Mouse (Mus musculus) embryonic facial prominence, embryonic 12.5 days (tissue): Measurements from ENCODE around the gene Lpar5. TPM values are rescaled to one million over a fixed set of nuclear protein-coding genes. Genes with fewer than 3 reads are reported as not detected.
"Not testable (repeated sequence)": the region's sequence is repeated elsewhere in the genome, so short reads cannot be mapped to it uniquely, and the experiment has no call there.

Experiments
- ATAC-seq: fragments of 200-750 bp; cut with Nextera tagmentation; 2 replicates; pipeline ENCODE4 v1.8.0; 2017; ENCODE audit not compliant: insufficient number of reproducible peaks, insufficient read depth, low FRiP score, low TSS enrichment
- H3K27ac ChIP-seq: fragments of 300-500 bp; sonication (generic); 2 replicates; pipeline ENCODE4 v1.5.1; 2016; ENCODE audit warnings: mild to moderate bottlenecking
- H3K27me3 ChIP-seq: fragments of 300-500 bp; sonication (generic); 2 replicates; pipeline ENCODE4 v1.6.1; 2016; ENCODE audit warnings: mild to moderate bottlenecking, moderate library complexity
- H3K36me3 ChIP-seq: fragments of 300-500 bp; sonication (generic); 2 replicates; pipeline ENCODE4 v1.6.1; 2016; ENCODE audit warnings: mild to moderate bottlenecking
- H3K4me1 ChIP-seq: fragments of 300-500 bp; sonication (generic); 2 replicates; pipeline ENCODE4 v1.6.1; 2016
- H3K4me2 ChIP-seq: fragments of 300-500 bp; sonication (generic); replicated peaks from 2 replicates; pipeline ENCODE4 v1.6.1; 2016; ENCODE audit warnings: mild to moderate bottlenecking, moderate library complexity
- H3K4me3 ChIP-seq: fragments of 300-500 bp; sonication (generic); 2 replicates; pipeline ENCODE4 v1.5.1; 2016; ENCODE audit warnings: mild to moderate bottlenecking
- H3K9ac ChIP-seq: fragments of 300-500 bp; sonication (generic); 2 replicates; pipeline ENCODE4 v1.6.1; 2016; ENCODE audit warnings: mild to moderate bottlenecking, moderate library complexity
- H3K9me3 ChIP-seq: fragments of 300-500 bp; sonication (generic); 2 replicates; pipeline ENCODE4 v1.6.1; 2016; ENCODE audit warnings: mild to moderate bottlenecking, moderate library complexity
- WGBS: fragments of 180-500 bp; shearing (Covaris S2); methylation state at CpG from one replicate; pipeline ENCODE4 v1.1.7; 2016; 5-methylcytosine and 5-hydroxymethylcytosine counted together
- polyA plus RNA-seq: library from polyadenylated mRNA; unstranded; fragments of >200 nt; fragmentation: Nextera tagmentation; extraction: Ambion mirVana; gene quantifications from 2 replicates; pipeline ENCODE4 v1.2.1, GENCODE M21; 2016

Lpar5 gene
- polyA plus RNA-seq, 1 experiment from 2014 or later: 0.61 TPM

DNA sequence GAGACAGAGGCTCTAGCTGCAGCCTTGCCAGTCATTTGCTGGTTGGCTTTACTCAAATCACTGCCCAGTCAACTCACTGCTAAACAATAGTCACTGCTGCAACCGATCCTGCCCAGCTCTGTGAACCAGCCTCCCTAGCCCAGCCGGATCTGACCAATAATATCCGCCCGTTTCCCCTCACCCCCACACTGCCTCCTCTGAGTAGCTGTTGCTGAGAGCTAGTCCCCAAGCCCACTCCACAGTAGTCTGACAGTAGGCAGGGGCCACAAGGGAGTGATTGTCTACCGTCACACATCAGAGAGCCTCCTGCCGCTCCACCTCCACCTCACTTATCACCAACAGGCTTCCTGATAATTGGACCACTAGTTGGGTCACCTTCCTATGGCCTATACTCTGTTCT is 6.2 kb upstream of the Lpar5 start:
- H3K27ac ChIP-seq: no peak overlapping the region
- no peaks in the 10 kb centered on the region for H3K36me3 ChIP-seq
- H3K9me3 ChIP-seq: no peaks in the 10 kb centered on the region
- H3K4me2 ChIP-seq: no peak overlapping the region
- 23% methylated on average over 6 of the region's 6 CpGs for WGBS
- ATAC-seq: 0 out of 2 replicates have a peak, but pooled peaks have one; percentile 13
- H3K27me3 ChIP-seq: no peaks in the 10 kb centered on the region
- H3K9ac ChIP-seq: 0 out of 2 replicates have a peak overlapping the region, but pooled peaks have one; percentile 0
- peaks cover 6% of the 10 kb centered on the region; the same call in 1 of the 2 replicates for H3K4me1 ChIP-seq
- H3K4me3 ChIP-seq: no peak overlapping the region

GRCm38 (mm10) chr6:125062511-125062910 is 5.2 kb upstream of the Lpar5 start:
- peaks cover 6% of the 10 kb centered on the region; the same call in 1 of the 2 replicates for H3K4me1 ChIP-seq
- no peak for ATAC-seq
- H3K4me3 ChIP-seq: no peak overlapping the region
- WGBS: 79% methylated on average over 5 of the region's 5 CpGs
- H3K4me2 ChIP-seq: no peak overlapping the region
- no peaks in the 10 kb centered on the region for H3K27me3 ChIP-seq
- H3K9ac ChIP-seq: no peak overlapping the region
- H3K9me3 ChIP-seq: no peaks in the 10 kb centered on the region
- no peak overlapping the region for H3K27ac ChIP-seq
- H3K36me3 ChIP-seq: no peaks in the 10 kb centered on the region

DNA sequence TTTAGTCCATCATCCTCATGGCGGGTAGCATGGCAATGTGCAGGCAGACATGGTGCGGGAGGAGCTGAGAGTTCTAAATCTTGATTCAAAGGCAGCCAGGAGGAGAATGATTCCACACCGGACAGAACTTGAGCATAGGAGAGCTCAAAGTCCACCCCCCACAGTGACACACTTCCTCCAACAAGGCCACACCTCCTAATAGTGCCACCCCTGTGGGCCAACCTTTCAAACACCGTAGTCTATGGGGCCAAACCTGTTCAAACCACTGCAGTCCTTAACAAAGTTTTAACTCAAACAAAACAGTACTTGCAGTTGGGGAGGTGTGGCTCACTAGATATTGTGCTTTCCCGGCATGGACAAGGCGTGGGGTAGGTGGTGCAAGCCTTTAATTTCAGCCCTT is 3.8 kb upstream of the Lpar5 start:
- Histone ChIP-seq H3K4me2 (no peak overlapping the region), H3K4me3 (no peak overlapping the region), H3K27me3 (no peaks in the 10 kb centered on the region), H3K36me3 (no peaks in the 10 kb centered on the region), H3K27ac (no peak overlapping the region), H3K9ac (no peak overlapping the region), H3K9me3 (no peaks in the 10 kb centered on the region), H3K4me1 (peaks cover 6% of the 10 kb centered on the region; the same call in 1 of the 2 replicates)
- no peak for ATAC-seq
- WGBS: 86% methylated on average over 6 of the region's 6 CpGs

DNA sequence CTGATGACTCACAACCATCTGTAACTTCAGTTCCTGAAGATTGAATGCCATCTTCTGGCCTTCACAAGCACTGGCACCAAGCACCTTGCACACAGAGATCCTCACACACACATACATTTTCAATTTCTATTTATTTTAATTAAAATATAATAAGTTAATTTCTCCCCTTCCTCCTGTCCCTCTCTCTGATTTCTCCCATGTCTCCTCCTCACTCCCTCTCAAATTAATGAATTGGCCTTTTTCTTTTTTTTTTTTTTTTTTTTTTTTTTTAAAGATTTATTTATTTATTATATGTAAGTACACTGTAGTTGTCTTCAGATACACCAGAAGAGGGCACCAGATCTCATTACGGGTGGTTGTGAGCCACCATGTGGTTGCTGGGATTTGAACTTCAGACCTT is 2.5 kb upstream of the Lpar5 start:
- not testable (repeated sequence) for H3K4me1 ChIP-seq, H3K9me3 ChIP-seq, H3K27me3 ChIP-seq, H3K27ac ChIP-seq, H3K36me3 ChIP-seq, H3K4me2 ChIP-seq, H3K9ac ChIP-seq, H3K4me3 ChIP-seq, ATAC-seq
- 100% methylated on average over 1 of the region's 1 CpGs for WGBS

DNA sequence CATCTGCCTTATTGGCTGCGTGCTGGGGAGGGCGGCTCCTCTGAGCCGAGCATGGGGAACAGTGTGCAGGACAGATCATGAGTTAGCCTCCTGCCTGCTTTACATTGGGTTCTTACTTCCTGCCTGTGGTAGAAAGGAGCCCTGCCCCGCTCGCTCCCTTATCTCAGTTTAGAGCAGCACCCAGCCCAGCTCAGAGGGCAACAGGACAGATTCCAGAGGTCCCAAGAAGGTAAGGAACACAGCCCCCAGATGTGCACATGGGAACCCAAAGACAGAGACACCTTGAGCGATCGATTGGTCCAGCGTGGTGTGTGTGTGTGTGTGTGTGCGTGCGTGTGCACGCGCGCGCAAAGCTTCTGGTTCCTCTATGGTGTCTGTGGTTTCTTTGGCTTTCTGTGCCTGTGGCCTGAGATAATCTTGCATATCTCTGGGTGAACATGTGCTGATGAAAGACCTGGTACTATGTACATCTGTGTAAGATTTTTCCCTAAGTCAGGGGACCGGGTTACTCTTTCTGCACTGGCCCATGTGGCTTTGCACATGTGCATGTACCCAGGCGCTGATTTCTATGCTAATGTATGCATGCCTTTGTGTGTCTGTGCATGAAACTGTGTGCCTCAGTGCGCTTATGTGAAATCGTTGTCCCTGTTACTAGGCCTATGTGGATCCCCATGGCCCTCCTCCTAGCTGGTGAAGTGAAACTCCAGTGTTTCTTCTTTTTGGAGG is 3.6 kb downstream of the Lpar5 start:
- 84% methylated on average over 18 of the region's 18 CpGs for WGBS
- Histone ChIP-seq H3K4me2 (no peak overlapping the region), H3K9me3 (no peaks in the 10 kb centered on the region), H3K4me3 (no peak overlapping the region), H3K4me1 (peaks cover 4% of the 10 kb centered on the region), H3K36me3 (no peaks in the 10 kb centered on the region), H3K27ac (peak overlapping the region; percentile 81), H3K27me3 (no peaks in the 10 kb centered on the region), H3K9ac (no peak overlapping the region)
- 0 out of 2 replicates have a peak, but pooled peaks have one; percentile 12 for ATAC-seq

- ATAC-seq: no peak
- peak overlapping the region; percentile 81 for H3K27ac ChIP-seq
- H3K4me1 ChIP-seq: peaks cover 4% of the 10 kb centered on the region
- H3K9ac ChIP-seq: no peak overlapping the region
- no peak overlapping the region for H3K4me3 ChIP-seq
- no peaks in the 10 kb centered on the region for H3K27me3 ChIP-seq
- H3K9me3 ChIP-seq: no peaks in the 10 kb centered on the region
- H3K4me2 ChIP-seq: no peak overlapping the region
- H3K36me3 ChIP-seq: no peaks in the 10 kb centered on the region
- WGBS: 16% methylated on average over 2 of the region's 2 CpGs
Observed at GRCm38 (mm10) chr6:125071896-125072279, 4.2 kb downstream of the Lpar5 start.

DNA sequence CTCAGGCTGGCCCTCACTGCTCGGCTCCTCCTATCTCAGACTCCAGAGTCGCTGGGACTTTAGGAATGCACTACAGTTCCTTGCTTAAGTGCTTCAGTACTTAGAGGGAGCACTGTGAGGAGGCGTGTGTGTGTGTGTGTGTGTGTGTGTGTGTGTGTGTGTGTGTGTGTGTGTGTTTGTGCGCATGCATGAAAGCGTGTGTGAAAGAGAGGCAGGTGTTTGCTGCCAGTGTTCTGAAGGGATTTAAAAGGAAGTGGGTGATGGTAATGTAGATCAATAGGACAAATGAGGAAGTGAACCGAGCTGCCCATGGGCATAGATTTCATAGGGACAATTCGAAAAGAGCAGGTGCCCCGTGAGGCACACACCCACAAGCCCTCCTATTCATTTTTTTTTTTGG is 6.1 kb downstream of the Lpar5 start:
- Histone ChIP-seq H3K4me3 (no peak overlapping the region), H3K4me1 (peaks cover 4% of the 10 kb centered on the region), H3K27me3 (no peaks in the 10 kb centered on the region), H3K36me3 (no peaks in the 10 kb centered on the region), H3K9me3 (no peaks in the 10 kb centered on the region), H3K4me2 (no peak overlapping the region), H3K27ac (no peak overlapping the region), H3K9ac (no peak overlapping the region)
- ATAC-seq: no peak
- 70% methylated on average over 8 of the region's 8 CpGs for WGBS

- WGBS: 23% methylated on average over 25 of the region's 25 CpGs
- Histone ChIP-seq H3K4me2 (peak overlapping the region; percentile 72), H3K27me3 (no peaks in the 10 kb centered on the region), H3K4me3 (peak overlapping the region; percentile 40), H3K9me3 (no peaks in the 10 kb centered on the region), H3K36me3 (no peaks in the 10 kb centered on the region), H3K4me1 (0 out of 2 replicates have a peak, but pooled peaks cover 5% of the 10 kb centered on the region), H3K9ac (peak overlapping the region; percentile 69), H3K27ac (peak overlapping the region; percentile 71)
- peak; percentile 39 for ATAC-seq
Observed at GRCm38 (mm10) chr6:125081394-125081793, 13.7 kb downstream of the Lpar5 start.

DNA sequence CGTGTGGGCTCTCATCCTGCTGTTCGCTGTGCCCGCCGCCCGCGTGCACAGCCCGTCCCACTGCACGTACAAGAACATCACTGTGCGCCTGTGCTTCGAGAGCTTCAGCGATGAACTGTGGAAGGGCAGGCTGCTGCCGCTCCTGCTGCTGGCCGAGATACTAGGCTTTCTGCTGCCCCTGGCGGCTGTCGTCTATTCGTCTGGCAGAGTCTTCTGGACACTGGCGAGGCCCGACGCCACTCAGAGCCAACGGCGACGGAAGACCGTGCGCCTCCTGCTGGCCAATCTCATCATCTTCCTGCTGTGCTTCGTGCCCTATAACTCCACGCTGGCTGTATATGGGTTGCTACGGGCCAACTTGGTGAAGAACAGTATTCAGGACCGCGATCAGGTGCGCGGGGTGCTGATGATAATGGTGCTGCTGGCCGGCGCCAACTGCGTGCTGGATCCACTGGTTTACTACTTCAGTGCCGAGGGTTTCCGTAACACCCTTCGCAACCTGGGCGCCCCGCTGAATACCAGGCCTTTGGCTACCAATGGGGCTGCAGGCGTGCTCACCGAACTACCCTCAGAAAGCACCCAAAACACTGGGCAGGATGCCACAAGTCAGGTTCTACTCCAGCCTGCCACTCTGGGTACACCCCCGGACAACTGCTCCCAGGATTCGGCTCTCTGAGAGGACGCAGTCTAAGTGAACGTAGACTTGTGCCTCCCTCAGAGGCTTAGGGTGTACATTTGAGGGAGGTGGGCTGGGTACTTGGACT is 14.3 kb downstream of the Lpar5 start:
- peak overlapping the region; percentile 69 for H3K9ac ChIP-seq
- no peaks in the 10 kb centered on the region for H3K27me3 ChIP-seq
- H3K9me3 ChIP-seq: no peaks in the 10 kb centered on the region
- H3K4me2 ChIP-seq: peak overlapping the region; percentile 72
- H3K27ac ChIP-seq: peak overlapping the region; percentile 71
- H3K4me3 ChIP-seq: peak overlapping the region; percentile 40
- WGBS: 22% methylated on average over 45 of the region's 45 CpGs
- ATAC-seq: peak; percentile 70
- 0 out of 2 replicates have a peak, but pooled peaks cover 5% of the 10 kb centered on the region for H3K4me1 ChIP-seq
- H3K36me3 ChIP-seq: no peaks in the 10 kb centered on the region

DNA sequence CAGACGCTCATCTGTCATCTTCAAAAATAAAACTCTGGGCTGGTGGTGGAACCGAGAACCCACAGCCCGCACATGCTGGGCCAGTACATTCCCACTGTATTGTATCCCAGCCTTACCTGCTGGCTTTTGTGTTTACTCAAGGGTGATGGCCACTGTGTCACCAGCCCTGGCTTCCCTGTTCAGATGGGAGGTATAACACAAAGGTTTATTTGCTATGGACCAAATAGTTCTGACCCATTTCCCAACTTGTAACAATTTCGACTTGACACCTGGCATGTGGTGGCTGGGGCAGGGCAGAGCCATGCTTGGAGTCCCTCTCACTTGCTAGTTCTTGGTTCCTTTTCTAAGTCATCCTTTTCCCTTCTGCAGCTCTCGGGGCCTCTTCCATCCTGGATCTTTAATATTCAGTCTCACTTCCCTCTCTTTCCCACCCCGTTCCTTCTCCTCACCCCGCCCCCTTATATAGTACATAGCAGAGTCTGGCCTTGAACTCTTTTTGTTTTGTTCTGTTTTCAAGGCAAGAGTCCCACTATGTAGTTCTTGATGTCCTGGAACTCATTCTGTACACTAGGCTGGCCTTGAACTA is 15.2 kb downstream of the Lpar5 start:
- Histone ChIP-seq H3K36me3 (no peaks in the 10 kb centered on the region), H3K4me2 (no peak overlapping the region), H3K4me3 (no peak overlapping the region), H3K4me1 (0 out of 2 replicates have a peak, but pooled peaks cover 5% of the 10 kb centered on the region), H3K9ac (no peak overlapping the region), H3K27ac (no peak overlapping the region), H3K27me3 (no peaks in the 10 kb centered on the region), H3K9me3 (no peaks in the 10 kb centered on the region)
- no peak for ATAC-seq
- 90% methylated on average over 7 of the region's 7 CpGs for WGBS

DNA sequence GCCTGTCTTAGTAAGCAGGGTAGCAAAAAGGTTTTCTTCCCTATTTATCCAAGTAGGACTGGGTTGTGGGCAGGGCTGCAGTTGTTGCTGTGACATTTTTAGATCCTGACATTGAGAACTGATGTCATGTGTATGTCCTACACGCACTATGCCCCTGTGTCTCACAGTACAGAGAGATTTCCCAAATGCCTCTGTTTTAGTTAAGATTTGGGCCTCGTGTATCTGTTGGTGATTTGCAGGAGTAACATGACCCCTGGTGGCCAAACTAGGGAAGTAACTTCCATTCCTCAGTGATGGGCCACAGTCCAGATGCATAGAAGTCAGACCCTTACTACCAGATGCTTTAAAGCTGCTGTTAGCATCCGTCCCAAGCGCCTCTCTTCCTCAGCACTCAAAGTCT is 16.7 kb downstream of the Lpar5 start:
- no peak overlapping the region for H3K4me2 ChIP-seq
- no peaks in the 10 kb centered on the region for H3K36me3 ChIP-seq
- peaks cover 15% of the 10 kb centered on the region; the same call in 1 of the 2 replicates for H3K4me1 ChIP-seq
- WGBS: 4% methylated on average over 4 of the region's 4 CpGs
- H3K9ac ChIP-seq: no peak overlapping the region
- no peak overlapping the region for H3K4me3 ChIP-seq
- ATAC-seq: no peak
- H3K27ac ChIP-seq: peak overlapping the region; percentile 31
- no peaks in the 10 kb centered on the region for H3K27me3 ChIP-seq
- H3K9me3 ChIP-seq: no peaks in the 10 kb centered on the region
